Mouse (Mus musculus): ENCODE results near the gene Defb21. TPM values are rescaled to one million over a fixed set of nuclear protein-coding genes. Genes with fewer than 3 reads are reported as not detected.
A peak's percentile ranks its signal among the peaks of the same experiment; 100 is the strongest.

The Defb21 gene
- not detected in 2 replicates for polyA plus RNA-seq (2016; fragmentation: Nextera tagmentation; extraction: Ambion mirVana)

DNA sequence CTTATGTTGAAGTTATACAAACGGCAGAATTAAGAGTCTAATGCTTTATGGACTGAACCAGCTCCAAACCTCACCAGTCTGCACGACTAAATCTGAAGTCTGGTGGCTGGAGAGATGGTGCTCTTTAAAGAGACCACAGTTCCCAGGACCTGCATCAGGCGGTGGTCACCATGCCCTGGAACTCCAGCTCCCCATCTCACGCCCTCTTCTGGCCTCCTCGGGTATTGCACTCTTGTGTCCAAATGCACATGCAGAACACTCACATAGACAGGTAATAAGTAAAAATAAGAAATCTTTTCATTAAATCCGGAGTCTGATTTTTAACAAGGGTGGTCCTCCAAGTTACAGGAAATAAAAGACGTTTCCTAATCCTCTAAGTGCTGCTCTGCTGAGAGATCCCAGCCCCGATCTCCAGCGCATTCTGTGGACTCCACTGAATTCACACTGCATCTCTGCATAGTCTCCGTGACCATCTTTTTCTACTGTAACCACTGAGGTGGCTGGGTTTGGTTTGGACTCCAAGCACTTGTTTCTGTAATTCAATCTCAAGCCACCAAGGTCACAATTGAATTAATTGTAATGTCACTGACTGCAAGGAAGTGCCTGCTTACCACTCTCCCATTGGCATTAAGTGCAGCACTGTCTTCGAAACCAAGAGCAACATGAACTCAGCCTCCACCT lies at the start of gene Defb21:
TSS of gene Defb21 (plus strand) at position 631 of the 681 bp plus-strand sequence.
- H3K27me3 ChIP-seq (ENCODE audit: insufficient read depth, poor library complexity, severe bottlenecking): no peaks in the 10 kb centered on the region
- peak; percentile 22 for DNase-seq (ENCODE audit: low spot score)
- H3K9me3 ChIP-seq: no peaks in the 10 kb centered on the region
- no peak within 1 kb of the TSS for H3K27ac ChIP-seq
- 63% methylated on average over 11 of the region's 11 CpGs for WGBS
- H3K4me1 ChIP-seq (replicated peaks): no peaks in the 10 kb centered on the region; the same call in 1 of the 2 replicates
- no peak within 1 kb of the TSS for H3K4me3 ChIP-seq
- H3K36me3 ChIP-seq: no peaks in the 10 kb centered on the region

- H3K4me3 ChIP-seq: no peak within 1 kb of the TSS
- no peaks in the 10 kb centered on the region for H3K36me3 ChIP-seq
- 0 out of 2 replicates have a peak, but pooled peaks cover 3% of the 10 kb centered on the region for H3K9me3 ChIP-seq
- no peaks in the 10 kb centered on the region for H3K4me1 ChIP-seq (replicated peaks)
- H3K27ac ChIP-seq: no peak within 1 kb of the TSS
- 60% methylated on average over 13 of the region's 13 CpGs for WGBS
- H3K27me3 ChIP-seq (ENCODE audit: insufficient read depth, poor library complexity, severe bottlenecking): no peaks in the 10 kb centered on the region
- no peak for DNase-seq (ENCODE audit: low spot score)
Observed at GRCm38 (mm10) chr2:152539944-152540710, 32.4 kb upstream of the Defb21 start, which contains the start of gene Defb29. TSS of gene Defb29 (minus strand) at chr2:152540098.

DNA sequence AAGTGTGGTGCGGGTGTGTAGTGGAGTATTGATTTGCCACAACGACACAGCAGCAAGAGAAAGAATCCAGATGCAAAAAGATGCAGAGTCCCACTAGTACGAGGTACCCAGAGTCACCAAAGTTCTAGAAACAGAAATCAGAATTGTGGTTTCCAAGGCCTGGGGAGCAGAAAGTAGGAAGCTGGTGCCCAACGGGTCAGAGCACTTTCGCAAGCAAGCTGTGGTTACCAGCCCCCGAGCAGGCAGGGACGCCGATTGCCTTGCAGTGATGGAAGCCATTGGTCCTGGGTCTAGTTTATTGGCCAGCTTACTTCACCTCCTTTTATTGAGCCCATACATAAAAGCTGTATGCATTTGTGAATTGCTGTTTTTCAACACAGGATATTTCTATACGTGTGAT lies 30.6 kb upstream of the Defb21 start:
- WGBS: 89% methylated on average over 9 of the region's 9 CpGs
- H3K4me1 ChIP-seq (replicated peaks): no peaks in the 10 kb centered on the region
- no peak for DNase-seq (ENCODE audit: low spot score)
- H3K9me3 ChIP-seq: 0 out of 2 replicates have a peak, but pooled peaks cover 3% of the 10 kb centered on the region
- no peak overlapping the region for H3K4me3 ChIP-seq
- H3K36me3 ChIP-seq: no peaks in the 10 kb centered on the region
- H3K27me3 ChIP-seq (ENCODE audit: insufficient read depth, poor library complexity, severe bottlenecking): no peaks in the 10 kb centered on the region
- no peak overlapping the region for H3K27ac ChIP-seq

DNA sequence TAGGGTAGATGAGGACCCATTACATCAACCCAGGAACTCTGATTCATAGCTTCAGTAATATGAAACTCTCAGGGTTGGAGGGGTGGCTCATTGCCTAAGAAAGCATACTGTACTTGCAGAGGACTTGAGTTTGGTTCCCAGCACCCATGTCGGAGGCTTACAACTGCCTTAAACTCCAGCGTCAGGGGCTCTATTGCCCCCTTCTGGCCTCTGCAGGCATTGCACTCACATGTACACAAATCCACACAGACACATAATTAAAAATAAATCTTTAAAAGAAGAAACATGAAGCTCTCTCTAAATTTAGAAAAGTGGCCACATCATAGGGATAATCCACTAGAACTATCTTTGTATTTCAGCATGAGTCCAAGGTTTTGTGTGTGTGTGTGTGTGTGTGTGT lies 29.6 kb upstream of the Defb21 start:
- Histone ChIP-seq H3K36me3 (no peaks in the 10 kb centered on the region), H3K27ac (no peak overlapping the region), H3K4me1 (replicated peaks) (peaks cover 3% of the 10 kb centered on the region; the same call in 1 of the 2 replicates), H3K27me3 (ENCODE audit: insufficient read depth, poor library complexity, severe bottlenecking) (no peaks in the 10 kb centered on the region), H3K4me3 (no peak overlapping the region), H3K9me3 (0 out of 2 replicates have a peak, but pooled peaks cover 3% of the 10 kb centered on the region)
- no peak for DNase-seq (ENCODE audit: low spot score)
- 75% methylated on average over 2 of the region's 2 CpGs for WGBS

DNA sequence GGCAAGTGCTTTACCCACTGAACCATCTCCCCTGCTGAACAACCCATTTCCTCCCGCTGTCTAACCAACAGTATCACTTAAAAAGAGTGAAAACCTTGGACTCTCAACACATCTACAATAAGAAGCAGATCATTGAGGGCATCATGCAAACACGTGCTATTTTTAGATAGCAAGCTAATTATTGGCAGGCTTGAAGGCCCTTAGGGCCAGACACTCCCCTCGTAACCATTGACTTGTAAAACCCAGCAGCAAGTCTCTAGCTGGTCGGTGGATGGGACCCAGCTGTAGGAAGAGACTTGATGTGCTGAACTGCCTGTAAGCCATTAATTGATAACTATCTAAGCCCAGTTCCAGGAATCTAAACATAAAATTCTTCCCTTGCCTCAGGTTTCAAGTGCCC lies 29.1 kb upstream of the Defb21 start:
- Histone ChIP-seq H3K36me3 (no peaks in the 10 kb centered on the region), H3K27me3 (ENCODE audit: insufficient read depth, poor library complexity, severe bottlenecking) (no peaks in the 10 kb centered on the region), H3K9me3 (0 out of 2 replicates have a peak, but pooled peaks cover 3% of the 10 kb centered on the region), H3K4me1 (replicated peaks) (peaks cover 4% of the 10 kb centered on the region; the same call in 1 of the 2 replicates), H3K4me3 (no peak overlapping the region), H3K27ac (no peak overlapping the region)
- no peak for DNase-seq (ENCODE audit: low spot score)
- WGBS: 87% methylated on average over 4 of the region's 4 CpGs

- H3K36me3 ChIP-seq: no peaks in the 10 kb centered on the region
- H3K4me1 ChIP-seq (replicated peaks): peaks cover 11% of the 10 kb centered on the region; the same call in 1 of the 2 replicates
- 23% methylated on average over 4 of the region's 4 CpGs for WGBS
- DNase-seq (ENCODE audit: low spot score): peak; percentile 53
- H3K27me3 ChIP-seq (ENCODE audit: insufficient read depth, poor library complexity, severe bottlenecking): no peaks in the 10 kb centered on the region
- no peak overlapping the region for H3K27ac ChIP-seq
- 0 out of 2 replicates have a peak, but pooled peaks cover 3% of the 10 kb centered on the region for H3K9me3 ChIP-seq
- no peak overlapping the region for H3K4me3 ChIP-seq
Observed at GRCm38 (mm10) chr2:152544691-152545090, 27.9 kb upstream of the Defb21 start.

- H3K27ac ChIP-seq: no peak overlapping the region
- 84% methylated on average over 5 of the region's 5 CpGs for WGBS
- H3K27me3 ChIP-seq (ENCODE audit: insufficient read depth, poor library complexity, severe bottlenecking): no peaks in the 10 kb centered on the region
- H3K36me3 ChIP-seq: no peaks in the 10 kb centered on the region
- no peak for DNase-seq (ENCODE audit: low spot score)
- no peaks in the 10 kb centered on the region for H3K9me3 ChIP-seq
- peaks cover 11% of the 10 kb centered on the region; the same call in 1 of the 2 replicates for H3K4me1 ChIP-seq (replicated peaks)
- H3K4me3 ChIP-seq: no peak overlapping the region
Observed at GRCm38 (mm10) chr2:152548124-152548523, 24.4 kb upstream of the Defb21 start.

GRCm38 (mm10) chr2:152553774-152554423 lies 18.6 kb upstream of the Defb21 start:
- Histone ChIP-seq H3K4me1 (replicated peaks) (peaks cover 10% of the 10 kb centered on the region; the same call in 1 of the 2 replicates), H3K9me3 (no peaks in the 10 kb centered on the region), H3K27me3 (ENCODE audit: insufficient read depth, poor library complexity, severe bottlenecking) (no peaks in the 10 kb centered on the region), H3K27ac (no peak overlapping the region), H3K36me3 (no peaks in the 10 kb centered on the region), H3K4me3 (no peak overlapping the region)
- WGBS: 14% methylated on average over 16 of the region's 16 CpGs
- DNase-seq (ENCODE audit: low spot score): peak; percentile 73

- Histone ChIP-seq H3K4me1 (replicated peaks) (peaks cover 7% of the 10 kb centered on the region; the same call in 1 of the 2 replicates), H3K4me3 (no peak overlapping the region), H3K36me3 (no peaks in the 10 kb centered on the region), H3K27ac (no peak overlapping the region), H3K27me3 (ENCODE audit: insufficient read depth, poor library complexity, severe bottlenecking) (no peaks in the 10 kb centered on the region), H3K9me3 (no peaks in the 10 kb centered on the region)
- DNase-seq (ENCODE audit: low spot score): no peak
- 88% methylated on average over 7 of the region's 7 CpGs for WGBS
Observed at GRCm38 (mm10) chr2:152556655-152557054, 15.9 kb upstream of the Defb21 start.

DNA sequence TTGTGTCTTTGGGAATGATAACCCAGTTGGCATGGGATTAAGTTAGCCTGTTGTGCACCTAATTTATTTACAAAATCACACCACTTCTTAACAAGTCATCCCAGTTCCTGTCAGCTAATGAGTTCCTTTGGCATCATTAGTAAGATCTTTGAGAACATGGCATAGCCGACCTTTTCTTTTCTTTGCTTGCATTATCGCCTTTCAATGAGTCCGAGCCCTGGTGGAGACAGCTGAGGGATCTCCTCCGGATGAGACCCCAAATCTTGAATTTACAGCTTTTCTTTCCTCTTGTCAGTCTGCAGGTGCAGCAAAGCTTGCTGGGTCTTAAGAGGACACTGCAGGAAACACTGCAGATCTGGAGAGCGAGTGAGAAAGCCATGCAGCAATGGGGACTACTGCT lies 3.5 kb upstream of the Defb21 start, which contains the start of gene Gm17416:
TSS of gene Gm17416 (plus strand) at position 301 of the 400 bp plus-strand sequence.
- H3K4me3 ChIP-seq: no peak within 1 kb of the TSS
- DNase-seq (ENCODE audit: low spot score): no peak

GRCm38 (mm10) chr2:152569881-152570280 lies 2.7 kb upstream of the Defb21 start:
- no peak for DNase-seq (ENCODE audit: low spot score)
- Histone ChIP-seq H3K27me3 (ENCODE audit: insufficient read depth, poor library complexity, severe bottlenecking) (no peaks in the 10 kb centered on the region), H3K9me3 (no peaks in the 10 kb centered on the region), H3K4me3 (no peak overlapping the region), H3K27ac (no peak overlapping the region), H3K4me1 (replicated peaks) (no peaks in the 10 kb centered on the region), H3K36me3 (no peaks in the 10 kb centered on the region)
- 83% methylated on average over 4 of the region's 4 CpGs for WGBS

More for the DNA sequence above, 3.5 kb upstream of the Defb21 start, which contains the start of gene Gm17416:
- Histone ChIP-seq H3K36me3 (no peaks in the 10 kb centered on the region), H3K4me1 (replicated peaks) (no peaks in the 10 kb centered on the region), H3K27ac (no peak within 1 kb of the TSS), H3K9me3 (no peaks in the 10 kb centered on the region), H3K27me3 (ENCODE audit: insufficient read depth, poor library complexity, severe bottlenecking) (no peaks in the 10 kb centered on the region)
- WGBS: 89% methylated on average over 5 of the region's 5 CpGs

DNA sequence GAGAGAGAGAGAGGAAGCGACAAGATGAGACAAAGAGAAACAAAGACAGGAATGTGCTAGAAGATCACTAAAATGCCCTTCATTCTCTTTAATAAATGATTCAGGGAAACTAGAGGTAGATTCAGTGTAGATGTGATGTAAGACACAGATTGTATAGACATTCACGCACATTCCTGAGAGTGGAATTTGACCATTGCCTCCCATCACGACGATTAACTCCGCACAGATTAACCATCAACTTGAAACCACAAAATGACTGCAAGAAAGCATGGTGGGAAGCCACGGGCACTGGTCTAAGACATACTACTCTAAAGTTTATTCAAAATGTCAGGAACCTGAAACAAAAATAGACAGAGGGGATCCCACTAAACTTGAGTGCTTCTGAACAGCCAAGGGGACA lies 2.2 kb upstream of the Defb21 start:
- Histone ChIP-seq H3K27me3 (ENCODE audit: insufficient read depth, poor library complexity, severe bottlenecking) (no peaks in the 10 kb centered on the region), H3K4me1 (replicated peaks) (no peaks in the 10 kb centered on the region), H3K4me3 (no peak overlapping the region), H3K36me3 (no peaks in the 10 kb centered on the region), H3K9me3 (no peaks in the 10 kb centered on the region), H3K27ac (no peak overlapping the region)
- WGBS: 85% methylated on average over 6 of the region's 6 CpGs
- no peak for DNase-seq (ENCODE audit: low spot score)
